Mouse (Mus musculus): ENCODE data around the gene Camta1. TPM values are rescaled to one million over a fixed set of nuclear protein-coding genes. Genes with fewer than 3 reads are reported as not detected.

Gene Camta1
- total RNA-seq, 2 experiments from 2014 or later: 247 to 265 TPM

DNA sequence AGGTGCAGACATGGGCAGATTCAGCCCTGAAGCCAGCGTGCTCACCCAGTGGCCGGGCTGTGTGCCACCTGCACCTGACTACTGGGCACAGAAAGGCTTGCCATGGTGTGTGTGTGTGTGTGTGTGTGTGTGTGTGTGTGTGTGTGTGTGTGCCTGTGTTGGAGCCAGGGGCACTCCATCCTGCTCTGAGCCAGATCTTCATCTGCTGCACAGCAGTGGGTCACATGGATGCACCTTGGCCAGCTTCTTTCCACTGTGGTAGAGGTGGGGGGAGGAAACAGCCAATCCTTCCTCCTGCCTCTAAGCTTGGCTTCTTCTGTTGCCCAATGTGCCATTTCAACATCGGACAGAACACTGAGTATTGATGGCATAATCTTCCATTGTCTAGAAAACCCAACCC, 407.1 kb downstream of the Camta1 start:
- no peak for DNase-seq (ENCODE audit: low spot score in 2 of 2)

DNA sequence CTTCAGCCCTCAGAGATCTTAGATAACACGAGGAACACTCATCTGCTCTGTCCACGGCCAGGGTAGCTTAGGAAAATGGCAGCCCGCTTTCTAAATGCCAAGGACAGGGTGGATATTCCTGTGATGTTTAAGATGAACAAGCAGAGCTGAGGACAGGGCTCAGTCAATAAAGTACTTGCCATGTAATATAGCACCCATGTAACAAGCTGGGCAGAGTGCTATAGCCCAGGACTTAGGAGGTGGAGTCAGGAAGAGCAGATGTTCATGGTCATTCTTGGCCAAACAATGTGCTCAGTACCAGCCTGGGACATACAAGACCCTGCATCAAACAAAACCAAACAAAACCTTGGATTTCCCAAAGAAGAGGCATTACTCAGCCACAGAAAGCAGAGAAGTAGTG, 407.6 kb downstream of the Camta1 start:
- DNase-seq (ENCODE audit: low spot score in 2 of 2): no peak

DNA sequence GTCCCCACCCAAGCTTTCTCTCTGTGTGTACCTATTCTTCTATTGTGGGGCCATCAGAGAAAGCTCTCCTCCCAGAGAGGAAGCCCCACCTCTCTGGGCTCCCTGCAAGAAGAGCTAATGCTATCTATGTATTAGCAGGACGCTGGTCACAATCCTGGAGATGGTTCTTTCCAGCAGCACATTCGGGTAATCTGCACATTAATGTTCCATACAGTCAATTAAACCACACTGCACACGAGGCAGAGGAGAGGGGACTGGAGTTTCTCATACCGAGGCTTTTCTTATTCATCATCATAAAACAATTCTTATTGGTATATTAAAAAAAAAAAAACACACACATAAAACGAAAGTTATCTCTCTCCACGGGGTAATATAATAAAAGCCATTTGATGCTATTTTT, 409.8 kb downstream of the Camta1 start:
- no peak for DNase-seq (ENCODE audit: low spot score in 2 of 2)

DNA sequence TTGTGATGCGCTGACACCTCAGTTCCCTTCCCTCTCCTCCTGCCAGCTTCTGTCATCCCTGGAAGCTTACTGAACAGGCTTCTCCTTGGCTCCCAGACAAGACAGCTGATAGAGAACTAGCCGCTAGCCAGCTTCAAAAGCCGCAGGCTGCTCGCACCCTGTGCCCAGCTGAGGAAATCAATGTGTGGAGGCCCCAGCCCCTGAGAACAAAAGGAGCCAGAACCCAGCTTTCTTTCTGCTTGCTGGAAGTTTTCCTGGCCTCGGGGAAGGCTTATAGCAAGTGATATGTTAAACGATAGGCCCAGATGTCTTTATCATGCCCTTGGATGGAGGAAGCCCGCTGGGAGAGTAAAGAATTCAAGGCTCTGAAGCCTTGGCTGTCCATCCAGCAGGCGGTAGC, 411.7 kb downstream of the Camta1 start:
- DNase-seq (ENCODE audit: low spot score in 2 of 2): no peak

DNA sequence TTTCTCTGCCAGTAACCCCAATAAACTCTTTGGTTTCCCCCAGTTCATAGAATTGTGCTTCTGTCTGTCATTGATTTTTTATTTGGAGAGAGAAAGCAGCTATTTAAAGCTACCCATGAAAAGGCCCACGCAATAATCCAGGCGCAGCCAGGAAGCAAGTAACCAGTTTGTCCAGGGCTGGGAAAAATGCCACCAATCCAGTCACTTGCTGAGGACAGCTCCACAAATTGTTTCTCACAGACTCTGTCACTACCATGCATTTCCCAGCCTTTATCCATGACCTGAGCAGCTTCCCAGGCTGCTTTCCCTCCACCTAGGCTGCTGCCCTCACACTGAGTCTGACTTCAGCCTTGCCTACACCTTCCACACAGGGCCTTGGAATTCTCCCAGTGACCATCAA, 413.3 kb downstream of the Camta1 start:
- DNase-seq (ENCODE audit: low spot score in 2 of 2): peak; percentile 11 to 32

DNA sequence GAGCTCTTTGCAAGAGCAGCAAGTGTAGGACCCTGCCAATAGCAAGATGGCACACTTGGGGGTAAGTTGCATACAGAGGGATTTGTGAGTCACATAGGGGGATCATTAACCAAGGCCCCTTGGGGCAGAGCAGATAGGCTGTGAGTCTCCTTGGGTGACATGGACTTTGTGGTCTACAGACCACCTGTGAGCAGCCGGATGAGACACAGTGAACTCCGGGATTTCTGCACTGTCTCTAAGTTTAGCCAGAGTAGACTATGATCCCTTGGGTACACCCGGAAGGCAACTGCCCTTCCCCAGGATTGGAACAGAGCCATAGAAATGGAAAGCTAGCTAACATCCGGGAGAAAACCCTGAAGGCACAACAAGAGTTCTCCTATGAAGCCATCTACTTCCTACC, 417.0 kb downstream of the Camta1 start:
- DNase-seq (ENCODE audit: low spot score in 2 of 2): no peak

DNA sequence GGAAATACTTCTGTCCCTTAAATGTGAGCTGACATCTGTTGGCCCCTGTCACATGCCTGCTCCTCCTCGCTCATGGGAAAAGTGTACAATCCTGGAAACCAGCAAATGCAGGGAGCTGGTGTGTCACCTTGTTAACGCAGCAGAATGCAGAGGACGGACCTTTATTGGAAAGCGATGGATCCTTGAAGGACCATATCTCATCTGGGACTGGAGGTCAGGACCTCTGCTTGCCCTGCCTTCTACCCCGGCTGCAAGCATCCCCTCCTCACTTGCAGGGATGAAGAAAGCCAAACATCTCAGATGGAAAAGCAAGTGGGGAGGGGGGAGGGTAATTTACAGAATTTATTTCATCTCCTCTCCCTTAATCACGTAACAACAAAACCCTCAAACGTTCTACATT, 423.1 kb downstream of the Camta1 start:
- DNase-seq (ENCODE audit: low spot score in 2 of 2): no peak

DNA sequence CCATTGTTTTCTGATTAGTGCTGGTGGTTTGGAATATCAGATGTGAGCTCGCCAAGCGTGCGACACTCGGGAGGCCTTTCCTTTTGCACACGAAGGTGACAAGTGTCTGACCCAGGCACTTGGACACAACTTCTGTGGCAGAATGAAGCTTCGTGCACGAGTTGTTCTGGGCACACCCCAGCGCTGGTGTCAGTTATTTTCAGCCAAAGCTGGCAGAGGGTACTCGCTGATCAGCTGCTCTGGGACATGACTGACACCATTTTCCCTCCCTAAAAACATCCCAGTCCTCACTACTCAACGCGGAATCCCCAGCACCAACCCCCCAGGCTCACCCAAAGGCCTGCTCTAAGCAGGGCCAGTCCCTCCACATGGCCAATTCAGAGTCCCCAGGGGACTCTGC, 423.8 kb downstream of the Camta1 start:
- DNase-seq (ENCODE audit: low spot score in 2 of 2): no peak

DNA sequence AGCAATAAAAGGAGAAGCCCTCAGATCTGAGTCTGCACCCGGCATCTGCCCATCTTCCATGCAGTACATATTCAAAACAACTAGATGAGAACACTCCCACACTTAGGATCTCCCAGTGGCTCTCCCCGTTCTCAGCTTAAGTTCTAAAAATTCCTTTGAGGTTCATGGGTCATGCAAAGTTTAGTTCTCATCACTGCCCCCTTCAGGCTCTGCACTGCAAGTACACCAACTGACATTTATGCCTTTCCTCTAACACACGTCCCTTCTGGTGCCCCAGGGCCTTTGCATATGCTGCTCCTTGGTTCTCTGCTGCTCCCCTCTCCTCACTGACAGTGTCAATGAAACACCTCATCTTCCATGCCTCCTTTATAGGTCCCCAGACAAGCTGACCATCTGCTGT, 436.5 kb downstream of the Camta1 start:
- DNase-seq (ENCODE audit: low spot score in 2 of 2): no peak

DNA sequence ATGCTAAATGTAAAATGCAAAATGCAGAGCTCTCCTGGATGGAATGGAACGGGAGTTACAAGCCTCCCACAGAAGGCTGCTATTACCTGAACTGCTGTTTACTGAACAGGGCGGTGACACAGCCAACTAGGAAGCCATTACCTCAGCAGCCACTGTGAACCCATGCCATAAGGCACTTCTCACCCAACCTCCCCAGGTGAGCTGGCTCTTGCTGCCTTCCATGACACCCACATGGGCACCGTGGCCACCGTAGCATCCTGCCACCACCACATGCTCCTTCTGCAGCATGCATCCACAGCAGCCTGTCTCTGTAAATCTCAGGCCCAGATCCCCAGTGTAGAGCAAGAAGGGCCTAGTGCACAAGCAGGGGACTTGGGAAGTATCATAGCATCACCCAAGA, 438.8 kb downstream of the Camta1 start:
- no peak for DNase-seq (ENCODE audit: low spot score in 2 of 2)

DNA sequence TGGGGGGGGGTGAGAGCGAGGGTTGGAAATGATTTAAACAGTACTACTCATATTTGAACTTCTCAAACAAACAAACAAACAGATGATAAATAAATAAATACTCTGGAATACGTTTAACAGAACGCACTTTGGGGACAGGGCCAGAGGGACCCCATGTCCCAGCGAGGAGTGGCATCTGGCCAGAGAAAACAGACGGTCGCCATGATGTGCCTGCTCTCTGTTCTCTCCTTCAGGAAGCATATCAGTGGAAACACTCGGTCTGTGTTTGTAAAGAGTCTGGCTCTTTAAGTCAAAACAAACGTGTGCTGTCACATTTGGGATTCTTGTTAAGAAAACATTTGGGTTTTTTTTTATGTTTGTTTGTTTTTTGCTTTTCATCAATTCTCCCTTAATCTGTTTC, 439.3 kb downstream of the Camta1 start:
- no peak for DNase-seq (ENCODE audit: low spot score in 2 of 2)

DNA sequence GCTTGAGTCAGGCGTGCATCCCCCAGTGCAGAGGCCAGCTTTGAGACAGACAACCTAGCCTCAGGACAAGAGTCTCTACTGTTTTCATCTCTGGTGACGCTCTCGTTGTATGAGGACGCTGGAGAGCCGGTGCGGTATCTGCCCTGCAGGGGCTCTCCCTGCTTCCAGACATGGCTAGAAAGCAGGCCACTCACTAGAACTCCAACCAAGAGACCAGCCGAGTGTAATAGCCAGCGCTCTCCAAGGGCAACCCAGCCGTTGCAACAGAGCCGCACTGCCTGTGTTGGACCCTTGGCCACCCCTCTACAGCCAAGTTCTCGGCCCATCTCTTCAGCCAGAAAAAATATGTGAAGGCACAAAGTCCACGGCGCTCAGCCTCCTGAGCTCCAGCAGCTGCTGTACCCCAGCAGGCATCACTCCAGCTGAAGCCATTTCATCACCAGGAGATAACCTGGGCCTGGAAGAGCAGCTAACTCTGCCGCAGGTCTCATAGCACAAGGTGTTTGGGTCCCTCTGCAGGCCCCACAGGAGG, 443.3 kb downstream of the Camta1 start:
- no peak for DNase-seq (ENCODE audit: low spot score in 2 of 2)

DNA sequence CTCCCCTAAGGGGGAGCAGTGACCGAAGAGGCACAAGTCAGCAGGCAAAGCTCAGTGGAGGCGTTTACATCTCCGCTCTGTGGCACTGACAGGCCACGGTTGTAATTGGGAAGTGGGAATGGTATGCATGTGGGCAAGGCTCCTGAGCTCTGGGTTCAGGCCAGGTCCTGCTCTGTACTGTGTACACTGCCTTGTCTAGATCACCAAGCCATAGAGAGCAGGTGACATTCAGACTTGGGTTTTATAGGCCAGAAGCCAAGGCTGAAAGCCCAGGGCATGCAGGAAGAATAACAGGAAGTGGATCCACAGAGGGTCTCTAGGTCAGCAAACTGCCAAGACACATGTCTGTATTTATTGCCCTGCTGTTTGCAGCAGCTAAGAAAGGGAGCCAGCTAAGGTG, 445.9 kb downstream of the Camta1 start:
- DNase-seq (ENCODE audit: low spot score in 2 of 2): no peak

DNA sequence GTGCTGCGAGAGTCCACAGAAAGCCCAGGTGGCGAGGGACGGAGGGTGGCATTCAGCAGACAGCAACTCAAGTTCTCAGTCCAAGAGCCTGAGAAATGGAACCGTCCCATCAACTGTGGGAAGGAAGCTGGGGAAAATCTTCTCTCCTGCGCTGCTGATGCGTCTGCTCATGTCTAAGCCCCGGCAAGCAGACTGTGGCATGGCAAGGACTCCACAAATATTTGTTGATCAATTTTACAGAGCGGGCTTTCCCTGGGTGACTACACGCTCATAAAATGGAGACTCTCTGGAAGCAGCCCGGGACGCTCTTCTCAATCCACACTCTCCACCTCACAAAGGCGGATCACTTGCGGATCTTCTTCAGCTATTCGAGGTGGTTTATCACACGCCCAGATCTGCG, 446.3 kb downstream of the Camta1 start:
- DNase-seq (ENCODE audit: low spot score in 2 of 2): no peak

DNA sequence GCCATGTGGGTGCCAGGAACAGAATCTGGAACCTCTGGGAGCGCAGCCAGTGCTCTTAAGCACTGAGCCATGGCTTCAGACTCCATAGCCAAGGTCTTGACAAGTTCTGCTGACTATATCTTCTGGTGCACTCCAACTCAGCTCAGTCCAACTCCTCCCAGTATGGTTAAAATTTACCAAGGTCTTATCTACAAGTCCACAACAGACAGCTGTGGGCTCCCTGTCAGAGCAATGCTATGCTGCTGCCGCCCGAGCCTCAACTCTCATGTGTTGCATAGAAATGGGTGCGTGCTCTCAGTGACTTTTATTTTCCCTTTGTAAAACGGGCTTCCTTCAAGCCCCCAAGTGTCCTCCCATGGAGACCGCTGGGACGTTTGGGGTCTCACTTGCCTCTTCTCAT, 446.7 kb downstream of the Camta1 start:
- no peak for DNase-seq (ENCODE audit: low spot score in 2 of 2)

DNA sequence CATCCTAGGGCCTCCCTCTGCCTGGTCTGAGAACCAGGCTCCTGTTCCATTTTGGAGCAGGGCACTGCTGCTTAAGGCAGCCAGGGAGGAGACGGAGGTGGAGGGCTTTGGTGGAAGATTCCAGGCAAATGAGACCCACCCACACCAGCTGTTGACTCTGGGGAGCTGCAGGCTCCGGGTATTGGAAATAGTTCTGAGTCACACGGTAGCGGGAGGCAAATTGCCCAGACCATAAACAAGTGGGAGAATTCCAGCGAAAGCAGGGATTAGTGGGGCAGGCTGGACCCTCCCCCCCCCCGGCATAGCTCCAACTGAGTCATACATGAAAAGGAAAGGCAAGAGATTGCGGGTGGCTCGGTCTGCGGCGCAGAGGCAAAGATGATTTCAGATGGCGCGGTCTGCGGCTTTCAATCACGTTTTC, 450.0 kb downstream of the Camta1 start:
- DNase-seq (ENCODE audit: low spot score in 2 of 2): peak; percentile 85 to 89

DNA sequence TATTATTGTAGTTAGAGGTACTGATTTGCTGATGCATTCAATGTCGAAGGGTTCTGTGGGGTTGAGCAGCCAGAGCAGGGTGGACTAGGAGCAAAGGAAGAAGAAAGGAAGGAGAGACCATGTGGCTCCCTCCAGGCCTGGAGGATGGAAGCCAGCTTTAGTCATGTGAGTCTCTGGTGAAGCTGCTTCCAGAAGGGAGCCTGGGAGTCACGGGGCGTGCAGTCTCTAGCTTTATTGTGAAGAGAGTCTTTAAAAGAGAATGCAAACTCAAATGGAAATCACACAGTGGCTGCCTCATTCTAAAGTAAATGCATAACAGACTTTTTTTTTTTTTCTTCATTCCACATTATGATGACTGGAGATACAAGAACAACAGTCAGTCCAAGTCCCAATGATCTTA, 450.7 kb downstream of the Camta1 start:
- peak; percentile 18 to 35 for DNase-seq (ENCODE audit: low spot score in 2 of 2)

DNA sequence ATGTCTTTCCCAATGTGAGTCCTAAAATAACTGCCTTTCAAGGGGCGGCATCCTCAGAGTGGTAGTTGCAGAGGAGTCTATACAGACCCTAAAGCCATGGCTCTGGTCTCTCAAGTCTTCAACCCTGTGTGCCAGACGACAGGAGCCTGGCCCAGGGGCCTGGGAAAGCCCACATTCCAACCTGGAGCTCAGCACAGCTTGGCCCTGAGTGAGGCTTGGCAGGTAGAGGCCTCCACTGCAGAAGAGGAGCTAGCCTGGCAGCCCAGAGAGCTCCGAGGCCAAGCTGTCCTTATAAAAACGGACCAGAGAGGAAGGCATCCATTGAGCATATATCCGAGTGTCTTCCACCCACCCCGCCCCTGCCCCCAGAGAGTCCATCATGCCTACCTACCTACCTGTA, 452.4 kb downstream of the Camta1 start:
- DNase-seq (ENCODE audit: low spot score in 2 of 2): no peak

DNA sequence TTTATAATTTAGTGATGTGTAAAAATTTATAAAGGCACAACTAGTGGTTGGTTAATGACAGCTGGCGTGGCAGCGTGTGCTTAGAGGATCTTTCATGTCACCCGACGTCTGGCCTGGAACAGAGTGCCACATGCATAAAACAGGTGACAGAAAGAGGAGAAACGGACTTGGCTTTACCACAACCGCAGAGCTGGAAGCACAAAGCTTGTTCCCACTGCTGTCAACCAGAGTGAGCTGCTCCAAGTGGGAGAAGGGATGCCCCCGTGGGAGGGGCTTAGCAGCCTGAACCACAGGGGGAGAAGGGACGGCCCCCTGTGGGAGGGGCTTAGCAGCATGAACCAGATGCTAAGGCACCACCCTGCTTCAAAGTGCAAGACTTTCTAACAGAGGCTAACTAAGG, 452.9 kb downstream of the Camta1 start:
- no peak for DNase-seq (ENCODE audit: low spot score in 2 of 2)

DNA sequence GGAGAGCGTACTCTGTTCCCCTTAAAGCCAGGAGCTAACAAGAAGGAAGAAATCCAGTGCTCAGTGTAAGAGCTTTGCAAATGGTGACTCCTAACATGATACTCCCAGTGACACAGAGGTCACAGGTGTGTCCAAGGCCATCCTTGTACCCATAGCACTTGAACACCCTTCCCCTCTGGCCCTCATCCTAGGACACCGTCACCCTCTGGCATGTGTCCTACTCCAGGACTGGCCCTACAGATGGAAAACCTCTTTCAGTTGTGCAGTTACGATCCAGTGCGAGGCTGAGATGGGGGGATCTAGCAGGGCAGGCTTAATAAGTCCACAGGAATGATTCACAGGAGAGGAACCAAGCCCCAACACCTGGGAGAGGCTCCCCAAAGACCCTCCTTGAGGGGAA, 453.4 kb downstream of the Camta1 start:
- DNase-seq (ENCODE audit: low spot score in 2 of 2): no peak

DNA sequence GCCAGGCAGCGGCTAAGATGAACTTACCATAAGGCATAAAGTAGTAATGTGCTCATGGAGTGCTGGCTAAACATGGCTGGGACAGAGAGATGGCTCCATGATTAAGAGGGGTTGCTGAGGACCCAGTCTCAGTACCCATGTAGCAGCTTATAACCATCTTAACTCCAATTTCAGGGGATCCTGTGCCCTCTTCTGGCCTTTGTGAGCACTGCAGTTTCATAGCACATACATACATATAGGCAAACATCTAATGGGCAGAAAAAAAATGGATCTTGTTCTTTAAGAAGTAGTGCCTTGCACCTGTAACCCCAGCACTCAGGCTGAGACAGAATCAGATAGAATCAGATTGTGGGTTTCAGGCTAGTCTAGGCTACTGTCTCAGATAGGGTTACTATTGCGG, 454.5 kb downstream of the Camta1 start:
- no peak for DNase-seq (ENCODE audit: low spot score in 2 of 2)

DNA sequence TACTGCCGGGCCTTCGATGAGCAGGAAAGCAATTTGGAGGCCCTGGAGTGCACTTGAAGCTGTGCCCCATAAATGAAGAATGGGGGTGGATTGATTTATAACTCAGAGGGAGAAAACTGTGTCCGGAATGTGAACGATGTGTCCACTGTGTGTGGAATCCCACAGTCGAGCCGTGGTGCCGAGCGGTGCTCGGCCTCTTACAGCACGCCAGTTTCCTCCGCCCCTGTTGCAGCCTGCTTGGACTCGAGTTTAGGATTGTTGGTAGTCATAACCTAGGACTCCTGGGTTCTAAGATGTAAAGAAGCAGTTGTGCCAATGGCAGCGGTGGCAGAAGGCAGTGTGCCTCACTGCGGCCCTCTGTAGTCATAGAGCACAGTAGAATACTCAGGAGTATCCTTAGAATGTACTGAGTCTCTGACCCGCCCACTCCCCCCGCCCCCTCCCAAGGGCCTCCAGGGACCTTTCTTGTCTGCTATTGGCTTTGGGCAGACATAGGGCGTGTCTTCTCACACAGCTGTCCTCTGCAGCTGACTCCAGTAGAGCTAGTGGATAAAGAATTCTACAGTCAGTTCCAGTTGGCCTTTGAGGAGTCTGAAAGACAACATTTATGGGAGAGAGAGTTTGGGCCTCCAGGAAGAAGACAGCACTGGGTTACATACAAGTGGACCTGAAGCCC, 457.0 kb downstream of the Camta1 start:
- no peak for DNase-seq (ENCODE audit: low spot score in 2 of 2)

DNA sequence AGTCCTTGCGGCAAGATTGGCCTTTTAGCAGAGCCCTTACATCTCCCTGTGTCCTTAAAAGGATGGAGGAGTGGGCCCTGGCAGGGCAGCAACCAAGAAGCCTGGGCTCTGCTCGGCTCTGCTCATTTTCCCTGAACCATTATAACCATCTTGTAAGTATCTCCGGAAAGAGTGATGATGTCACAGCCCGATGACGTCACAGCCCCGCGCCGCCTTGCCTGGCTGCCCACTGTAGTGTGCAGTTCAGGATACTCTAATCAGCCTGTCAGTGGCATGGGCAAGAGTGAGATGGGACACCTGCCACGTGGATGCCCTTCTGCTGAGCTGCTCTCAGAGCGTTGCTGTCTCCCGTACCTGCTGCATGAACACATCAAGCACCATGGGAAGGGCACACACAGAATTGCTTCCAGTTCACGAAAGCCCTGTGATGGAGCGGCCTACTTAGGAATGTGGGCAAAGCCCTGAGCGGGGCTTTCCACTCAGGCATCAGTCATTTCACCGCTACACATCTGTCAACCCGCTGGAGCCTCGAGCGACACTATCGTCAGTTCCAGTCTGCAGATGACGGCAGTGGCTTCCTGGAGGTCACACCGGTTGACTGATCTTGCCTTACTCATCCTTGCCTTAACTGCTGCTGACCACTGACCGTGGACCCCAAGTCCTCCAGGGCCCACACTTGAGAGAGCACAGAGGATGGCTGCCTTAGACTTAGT, 459.8 kb downstream of the Camta1 start:
- no peak for DNase-seq (ENCODE audit: low spot score in 2 of 2)

Data from left cerebral cortex, adult 18-20 months (tissue).